Mouse (Mus musculus): ENCODE data around the gene Kif16b.

DNA sequence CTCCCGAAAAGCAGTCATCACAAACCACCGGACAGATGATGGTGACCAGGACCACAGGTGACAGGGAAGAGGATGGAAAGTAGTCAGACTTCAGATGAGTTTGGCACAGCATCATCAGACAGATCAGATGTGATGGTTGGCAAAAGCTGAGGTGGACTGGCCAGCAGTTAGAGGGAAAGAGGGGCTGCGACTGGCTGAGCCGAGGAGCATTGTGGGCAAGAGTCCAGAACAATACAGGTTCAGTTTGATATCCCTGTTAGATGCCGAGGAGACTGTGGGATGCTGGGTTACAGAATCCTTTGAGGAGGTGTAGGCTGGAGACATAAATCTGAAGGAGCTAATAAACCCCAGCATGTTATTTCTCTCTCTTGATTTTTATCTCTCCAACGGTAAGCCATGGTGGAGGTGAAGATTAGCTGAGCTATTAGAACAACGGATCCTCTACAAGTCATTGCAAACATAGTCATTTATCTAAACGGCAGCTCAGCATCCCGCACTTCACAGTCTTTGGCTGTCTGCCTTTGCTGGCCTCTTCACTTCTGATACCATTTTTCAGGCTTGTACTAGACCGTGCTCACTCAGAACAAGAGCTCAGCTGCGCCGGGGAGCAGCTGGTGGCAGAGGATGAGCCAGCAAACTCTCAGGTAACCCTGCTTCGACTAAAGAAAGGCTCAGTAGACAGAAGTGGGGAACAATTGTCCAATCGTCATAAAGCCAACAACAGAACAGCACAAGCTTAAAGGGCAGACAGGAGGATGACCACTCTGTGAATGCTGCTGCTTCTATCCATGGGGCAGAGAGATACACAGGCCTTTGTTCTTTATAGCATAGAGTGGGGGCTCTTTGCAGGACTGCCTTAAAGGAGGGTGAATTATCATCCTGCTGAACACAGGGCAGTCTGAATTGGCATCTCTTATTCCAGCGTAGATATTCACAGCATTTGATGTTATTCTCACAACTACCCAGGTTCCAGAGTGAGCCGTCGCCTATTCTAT, 304.9 kb downstream of the Kif16b start:
- TF ChIP-seq MAFK (IDR thresholded peaks at IDR 0.05; ENCODE audit: insufficient read depth, low read depth, low read length), result no peak
- no peak for TF ChIP-seq ZNF384 (IDR thresholded peaks at IDR 0.05; ENCODE audit: low read depth, low read length)
